Mouse (Mus musculus) heart, postnatal 0 days (tissue): ENCODE results near the gene Tradd.

ENCODE experiments used
- CTCF ChIP-seq: IDR thresholded peaks from 2 replicates; pipeline ENCODE4 v1.5.1; 2016; ENCODE audit warnings: antibody characterized with exemption, control low read depth, low read depth
- EP300 ChIP-seq: IDR thresholded peaks from 2 replicates; pipeline ENCODE4 v1.6.1; 2016; ENCODE audit warnings: antibody characterized with exemption, low read depth

DNA sequence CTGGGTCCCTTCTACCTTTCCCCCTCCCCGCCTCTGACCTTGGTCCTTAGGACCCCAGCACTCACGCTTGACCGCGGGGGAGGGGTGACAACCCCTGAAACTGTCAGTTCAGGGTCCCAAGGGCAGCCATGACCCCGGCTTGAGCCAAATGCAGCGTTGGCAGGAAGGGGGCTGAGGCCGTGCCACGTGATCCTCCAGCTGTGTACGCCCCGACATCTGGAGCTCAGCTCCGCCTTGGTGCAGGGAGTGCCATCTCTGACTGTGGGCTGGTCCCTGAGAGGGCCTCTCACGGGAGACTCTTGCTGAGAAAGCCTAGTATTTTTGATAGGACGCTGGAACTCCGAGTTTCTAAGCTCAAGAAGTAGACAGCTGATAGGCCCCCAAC, 9.5 kb downstream of the Tradd start, which contains the start of gene B3gnt9:
- TF ChIP-seq CTCF: no peak
- TF ChIP-seq EP300: no peak
